Mouse (Mus musculus) ES-E14 (cell line): Measurements from ENCODE around the gene Ccdc146. TPM values are rescaled to one million over a fixed set of nuclear protein-coding genes. Genes with fewer than 3 reads are reported as not detected.

ENCODE experiments used
- DNase-seq: peaks from one replicate; pipeline ENCODE4 v3.0.0-alpha.2; 2013; ENCODE audit warnings: low read depth, low spot score
- H3K27ac ChIP-seq: 2 replicates; pipeline ENCODE4 v1.5.1; 2012; ENCODE audit warnings: low read depth, mild to moderate bottlenecking, low read length, moderate library complexity, mixed read lengths; ENCODE audit not compliant: poor library complexity, insufficient read depth, severe bottlenecking
- H3K36me3 ChIP-seq: 2 replicates; pipeline ENCODE4 v1.6.1; 2012; ENCODE audit warnings: mild to moderate bottlenecking, low read length, moderate library complexity, mixed read lengths; ENCODE audit not compliant: control insufficient read depth, poor library complexity, insufficient read depth, severe bottlenecking
- H3K4me1 ChIP-seq, 2 experiments: fragments of 150-350 bp in 1 of 2; sonication (generic) in 1 of 2; 2 replicates each; pipeline ENCODE4 v1.6.1; 2012; ENCODE audit warnings: low read length in 2 of 2, mild to moderate bottlenecking in 1 of 2, mixed read lengths in 1 of 2; ENCODE audit not compliant: control insufficient read depth in 2 of 2, insufficient read depth in 2 of 2, poor library complexity in 1 of 2
- H3K4me3 ChIP-seq, 2 experiments: fragments of 150-350 bp in 1 of 2; sonication (generic) in 1 of 2; 2 replicates each; pipeline ENCODE4 v1.5.1; 2012; ENCODE audit warnings: low read length in 2 of 2, low read depth in 1 of 2, mild to moderate bottlenecking in 1 of 2, mixed read lengths in 1 of 2; ENCODE audit not compliant: insufficient read depth in 1 of 2, poor library complexity in 1 of 2, severe bottlenecking in 1 of 2
- H3K9ac ChIP-seq: 2 replicates; pipeline ENCODE4 v1.6.1; 2012; ENCODE audit warnings: low read depth, mild to moderate bottlenecking, low read length, mixed read lengths; ENCODE audit not compliant: poor library complexity, insufficient read depth, severe bottlenecking
- H3K9me3 ChIP-seq: fragments of 150-350 bp; sonication (generic); 2 replicates; pipeline ENCODE4 v1.6.1; 2012; ENCODE audit warnings: low read depth, mild to moderate bottlenecking, low read length; ENCODE audit not compliant: control insufficient read depth, insufficient read depth
- CHD2 ChIP-seq: IDR thresholded peaks from 2 replicates; pipeline ENCODE4 v1.6.1; 2014; ENCODE audit warnings: mild to moderate bottlenecking, low read depth, low read length, inconsistent platforms
- HCFC1 ChIP-seq: IDR thresholded peaks from 2 replicates; pipeline ENCODE4 v1.6.1; 2012; ENCODE audit warnings: low read length, inconsistent platforms, borderline replicate concordance; ENCODE audit not compliant: insufficient read depth
- MAFK ChIP-seq: IDR thresholded peaks from 2 replicates; pipeline ENCODE4 v1.6.1; 2014; ENCODE audit warnings: mild to moderate bottlenecking, low read depth, low read length, inconsistent platforms; ENCODE audit not compliant: insufficient read depth
- ZC3H11A ChIP-seq: IDR thresholded peaks from 2 replicates; pipeline ENCODE4 v1.6.1; 2012; ENCODE audit warnings: low read depth, mild to moderate bottlenecking, inconsistent platforms, low read length, borderline replicate concordance
- ZNF384 ChIP-seq: IDR thresholded peaks from 2 replicates; pipeline ENCODE4 v1.6.1; 2012; ENCODE audit warnings: low read depth, low read length, inconsistent platforms
- in situ Hi-C, 2 experiments: fragments of 600-800 bp; cut with MboI; formaldehyde crosslinking; loops; one replicate each; pipeline ENCODE4 v1.15.1; 2025; ENCODE audit warnings: low sequenced_read_pairs in 2 of 2, inconsistent platforms in 1 of 2; ENCODE audit not compliant: unreplicated experiment in 2 of 2
- total RNA-seq: library from RNA; depleted of rRNA; stranded (reverse); fragments of 300-350 nt; gene quantifications from 2 replicates; pipeline ENCODE4 v1.2.3, GENCODE M21; 2012

Gene Ccdc146
- total RNA-seq, 1 experiment = not detected

DNA sequence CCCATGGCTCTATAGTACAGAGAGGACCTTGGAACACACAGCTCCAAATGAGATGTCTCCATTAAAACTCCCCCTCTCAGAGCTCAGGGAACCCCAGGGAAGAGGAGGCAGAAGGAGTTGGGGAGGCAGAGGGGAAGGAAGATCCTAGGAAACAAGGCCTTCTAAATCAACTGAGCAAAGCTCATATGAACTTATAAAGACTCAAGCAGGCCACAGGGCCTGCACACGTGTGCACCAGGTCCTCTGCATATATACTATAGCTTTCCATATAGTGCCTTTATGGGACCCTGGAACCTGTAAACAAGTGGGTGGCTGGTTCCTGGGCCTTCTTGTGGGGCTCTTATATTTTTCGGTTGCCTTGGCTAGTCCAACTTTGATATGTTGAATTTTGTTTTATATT is 29.9 kb downstream of the Ccdc146 start:
- Histone ChIP-seq H3K9me3 (no peaks in the 10 kb centered on the region), H3K9ac (no peak overlapping the region), H3K36me3 (no peaks in the 10 kb centered on the region), H3K4me3 (no peak overlapping the region), H3K27ac (no peak overlapping the region), H3K4me1 (no peaks in the 10 kb centered on the region)
- DNase-seq = no peak
- in situ Hi-C loops = no loop called here
- TF ChIP-seq MAFK (no peak), ZC3H11A (no peak), ZNF384 (no peak), CHD2 (no peak), HCFC1 (no peak)

DNA sequence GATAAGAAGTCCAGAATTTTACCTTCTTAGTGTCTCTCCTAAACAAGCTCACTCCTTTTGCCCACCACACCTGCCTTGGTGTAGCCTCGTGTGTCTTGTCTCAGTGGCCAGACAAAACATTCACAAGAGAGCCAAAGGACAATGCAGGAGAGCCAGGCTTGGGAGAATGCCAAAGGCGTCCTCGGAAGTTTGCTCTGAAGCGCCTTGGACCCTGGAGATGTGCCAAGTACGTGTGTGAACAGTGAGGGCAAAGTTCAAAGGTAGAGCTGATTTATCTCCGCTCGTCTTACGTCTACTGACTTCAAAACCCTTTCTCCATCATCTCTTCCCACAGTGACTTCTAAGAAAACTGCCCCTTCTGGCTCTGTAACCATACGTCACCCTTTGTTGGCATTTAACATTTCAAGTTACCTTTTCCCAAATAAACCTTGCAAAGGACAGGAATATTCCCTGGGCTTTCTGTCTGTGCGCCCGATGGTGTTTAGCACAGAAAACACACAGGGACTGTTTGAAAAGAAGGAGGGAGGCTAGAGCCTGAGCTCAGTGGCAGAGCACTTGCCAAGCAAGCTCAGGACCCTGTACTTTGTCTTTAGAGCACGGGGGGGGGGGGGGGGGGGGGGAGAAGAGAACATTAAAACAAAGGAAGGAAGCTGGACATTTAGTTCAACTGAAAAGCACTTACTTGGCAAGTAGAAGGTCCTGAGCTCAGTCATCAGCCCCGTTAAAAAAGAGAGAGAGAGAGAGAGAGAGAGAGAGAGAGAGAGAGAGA is 32.7 kb downstream of the Ccdc146 start:
- Histone ChIP-seq H3K4me3 (no peak overlapping the region), H3K9ac (no peak overlapping the region), H3K27ac (no peak overlapping the region), H3K36me3 (no peaks in the 10 kb centered on the region), H3K4me1 (0 out of 4 replicates have a peak, but pooled peaks cover 0 to 1% of the 10 kb centered on the region in 2 experiments), H3K9me3 (no peaks in the 10 kb centered on the region)
- TF ChIP-seq MAFK (no peak), ZNF384 (no peak), HCFC1 (no peak), ZC3H11A (no peak), CHD2 (no peak)
- in situ Hi-C loops = no loop called here
- DNase-seq = no peak

GRCm38 (mm10) chr5:21388855-21389254 is 35.6 kb downstream of the Ccdc146 start:
- Histone ChIP-seq H3K4me3 (no peak overlapping the region), H3K9me3 (no peaks in the 10 kb centered on the region), H3K27ac (no peak overlapping the region), H3K4me1 (peaks cover 1 to 2% of the 10 kb centered on the region in 2 experiments; a peak in 2 of 4 replicates), H3K36me3 (no peaks in the 10 kb centered on the region), H3K9ac (no peak overlapping the region)
- DNase-seq = no peak
- TF ChIP-seq MAFK (no peak), CHD2 (no peak), ZNF384 (no peak), ZC3H11A (no peak), HCFC1 (no peak)
- in situ Hi-C loops = no loop called here

- H3K27ac ChIP-seq = no peak overlapping the region
- H3K4me1 ChIP-seq = peaks cover 1 to 9% of the 10 kb centered on the region in 2 experiments; a peak in 2 of 4 replicates
- in situ Hi-C loops = no loop called here
- H3K4me3 ChIP-seq = no peak overlapping the region
- H3K36me3 ChIP-seq = no peaks in the 10 kb centered on the region
- no peak for DNase-seq
- H3K9me3 ChIP-seq = no peaks in the 10 kb centered on the region
- no peak overlapping the region for H3K9ac ChIP-seq
- TF ChIP-seq HCFC1 (no peak), MAFK (no peak), ZNF384 (no peak), ZC3H11A (no peak), CHD2 (no peak)
Measured at GRCm38 (mm10) chr5:21387340-21387739, 37.1 kb downstream of the Ccdc146 start.

- H3K27ac ChIP-seq = no peak overlapping the region
- DNase-seq = no peak
- no peaks in the 10 kb centered on the region for H3K9me3 ChIP-seq
- no peaks in the 10 kb centered on the region for H3K36me3 ChIP-seq
- H3K4me1 ChIP-seq = peaks cover 1 to 9% of the 10 kb centered on the region in 2 experiments; a peak in 2 of 4 replicates
- TF ChIP-seq ZNF384 = no peak
- no peak for TF ChIP-seq CHD2
- no peak for TF ChIP-seq HCFC1
- no peak for TF ChIP-seq ZC3H11A
- no peak for TF ChIP-seq MAFK
- no peak overlapping the region for H3K9ac ChIP-seq
- in situ Hi-C loops = no loop called here
- H3K4me3 ChIP-seq = no peak overlapping the region
Measured at GRCm38 (mm10) chr5:21386432-21386831, 38.0 kb downstream of the Ccdc146 start.
